In genomic region chr5:45036430-45036829, GRCm38 (mm10) we compare ENCODE assay signal across 20 mouse cellular contexts.
"Had no signal": no experiment of that assay in that cellular context is flagged by ENCODE, and none has a peak within 500 bp of the region (broad histone marks: within the 10 kb centered on the region; RNA-seq: fewer than 3 reads in every experiment).

No protein-coding gene starts in this region.

- ATAC-seq: midbrain, embryonic 16.5 days had no signal

- H3K9me3 ChIP-seq: midbrain, embryonic 10.5 days; midbrain, embryonic 12.5 days; neural tube, embryonic 13.5 days; neural tube, embryonic 15.5 days had no signal

- DNase-seq: lung, adult 18-20 months; lung, embryonic 14.5 days; lung, postnatal 10 days; lung, postnatal 4 days; midbrain, embryonic 14.5 days; retina, postnatal 1 day; right cerebral cortex, adult 18-20 months; right cerebral cortex, postnatal 25 days; right cerebral cortex, postnatal 4 days; spleen, adult 18-20 months; thymus, adult 18-20 months; thymus, postnatal 25 days; thymus, postnatal 4 days had no signal

- H3K27ac ChIP-seq: liver, embryonic 14.5 days; midbrain, embryonic 10.5 days; midbrain, embryonic 12.5 days; neural tube, embryonic 13.5 days; neural tube, embryonic 15.5 days had no signal

- H3K4me1 ChIP-seq: midbrain, embryonic 10.5 days; midbrain, embryonic 12.5 days; neural tube, embryonic 13.5 days; neural tube, embryonic 15.5 days had no signal

- H3K9ac ChIP-seq: liver, embryonic 14.5 days; lung, embryonic 14.5 days; midbrain, embryonic 12.5 days; neural tube, embryonic 13.5 days; neural tube, embryonic 15.5 days had no signal

- H3K4me2 ChIP-seq: lung, embryonic 14.5 days; midbrain, embryonic 12.5 days; neural tube, embryonic 13.5 days; neural tube, embryonic 15.5 days had no signal

- H3K4me3 ChIP-seq: midbrain, embryonic 10.5 days; midbrain, embryonic 12.5 days; myocyte; neural tube, embryonic 13.5 days; neural tube, embryonic 15.5 days had no signal

- H3K27me3 ChIP-seq: midbrain, embryonic 12.5 days; neural tube, embryonic 13.5 days; neural tube, embryonic 15.5 days had no signal

- H3K36me3 ChIP-seq: midbrain, embryonic 10.5 days; midbrain, embryonic 12.5 days; neural tube, embryonic 13.5 days; neural tube, embryonic 15.5 days had no signal
